Mouse (Mus musculus): ENCODE data around the gene Hook2.

GRCm38 (mm10) chr8:84994375-84994774, 4.0 kb downstream of the Hook2 start:
- TF ChIP-seq POLR2A (IDR thresholded peaks at IDR 0.05; ENCODE audit: insufficient read depth, low read depth, low read length) (no peak), CTCF (IDR thresholded peaks at IDR 0.05) (no peak)

Data from heart, adult 2 months (tissue).